Mouse (Mus musculus): ENCODE data around the gene Hsd3b7. TPM values are rescaled to one million over a fixed set of nuclear protein-coding genes. Genes with fewer than 3 reads are reported as not detected.

Gene Hsd3b7
- polyA plus RNA-seq (2015; fragmentation: Nextera tagmentation; extraction: Ambion mirVana) = 15.0 and 15.2 TPM in 2 replicates

DNA sequence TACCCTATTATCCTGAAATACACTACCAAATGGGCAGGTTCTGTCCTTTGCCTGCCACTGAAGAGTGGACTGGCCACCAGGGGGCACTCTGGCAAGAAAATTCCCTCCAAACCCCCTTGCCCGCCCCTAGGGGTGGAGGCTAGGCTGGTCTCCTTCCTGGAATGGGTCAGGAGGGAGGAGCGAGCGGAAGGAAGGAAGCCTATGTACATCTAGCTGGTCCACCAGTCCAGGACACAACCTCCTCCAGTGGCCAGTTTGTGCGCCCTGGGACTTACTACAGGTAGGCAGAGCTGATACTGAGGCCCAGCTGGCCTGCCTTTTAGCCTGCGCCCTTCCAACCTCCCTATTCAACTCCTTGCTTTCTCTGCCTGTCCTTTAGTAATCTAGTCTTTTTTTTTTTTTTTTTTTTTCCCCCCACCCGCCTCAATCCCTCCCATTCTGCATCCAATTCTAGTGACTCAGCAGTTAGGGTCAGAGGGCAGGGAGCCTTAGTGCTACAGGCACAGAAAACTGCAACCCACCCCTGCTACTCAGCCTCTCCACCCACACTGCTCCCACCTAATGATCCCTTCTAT is at the start of gene Hsd3b7:
Hsd3b7 (plus strand) TSS at position 170 of the 575 bp plus-strand sequence.
- Histone ChIP-seq H3K4me3 (peak within 1 kb of the TSS; percentile 27), H3K4me1 (peaks cover 12% of the 10 kb centered on the region; the same call in 1 of the 2 replicates), H3K9me3 (no peaks in the 10 kb centered on the region), H3K27ac (0 out of 2 replicates have a peak within 1 kb of the TSS, but pooled peaks have one; percentile 33), H3K9ac (peak within 1 kb of the TSS; percentile 51; the same call in 1 of the 2 replicates), H3K4me2 (peak within 1 kb of the TSS; percentile 52), H3K36me3 (peaks cover 83% of the 10 kb centered on the region), H3K27me3 (no peaks in the 10 kb centered on the region)
- peak; percentile 68 for ATAC-seq (ENCODE audit: insufficient number of reproducible peaks, insufficient read depth, low FRiP score, low TSS enrichment, low read depth)
- 32% methylated on average over 6 of the region's 6 CpGs for WGBS

DNA sequence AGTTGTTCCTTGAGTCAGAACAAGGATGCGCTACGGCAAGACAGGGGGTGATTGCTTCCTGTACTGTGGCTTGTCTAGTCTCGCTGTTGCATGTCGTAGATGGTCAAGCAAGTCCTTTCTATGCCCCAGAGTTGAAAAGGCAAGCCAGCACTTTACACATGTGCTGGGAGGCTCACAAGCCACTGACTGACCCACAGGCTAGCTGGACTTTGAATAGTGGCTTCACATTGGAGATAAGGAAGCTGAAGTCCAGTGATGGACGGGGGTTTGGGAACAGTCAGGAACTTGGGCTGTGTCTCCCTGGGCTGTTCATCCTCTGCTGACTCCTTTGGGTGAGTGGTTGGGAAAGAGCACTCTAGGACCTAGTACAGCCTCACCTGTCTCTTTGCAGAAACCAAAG is 48.8 kb upstream of the Hsd3b7 start:
- peaks cover 45% of the 10 kb centered on the region for H3K4me1 ChIP-seq
- 93% methylated on average over 5 of the region's 5 CpGs for WGBS
- no peaks in the 10 kb centered on the region for H3K9me3 ChIP-seq
- no peak overlapping the region; the same call in 1 of the 2 replicates for H3K4me3 ChIP-seq
- no peak for ATAC-seq (ENCODE audit: insufficient number of reproducible peaks, insufficient read depth, low FRiP score, low TSS enrichment, low read depth)
- peaks cover 88% of the 10 kb centered on the region for H3K36me3 ChIP-seq
- H3K9ac ChIP-seq = 0 out of 2 replicates have a peak overlapping the region, but pooled peaks have one; percentile 16
- H3K4me2 ChIP-seq = no peak overlapping the region
- H3K27me3 ChIP-seq = no peaks in the 10 kb centered on the region
- no peak overlapping the region for H3K27ac ChIP-seq

DNA sequence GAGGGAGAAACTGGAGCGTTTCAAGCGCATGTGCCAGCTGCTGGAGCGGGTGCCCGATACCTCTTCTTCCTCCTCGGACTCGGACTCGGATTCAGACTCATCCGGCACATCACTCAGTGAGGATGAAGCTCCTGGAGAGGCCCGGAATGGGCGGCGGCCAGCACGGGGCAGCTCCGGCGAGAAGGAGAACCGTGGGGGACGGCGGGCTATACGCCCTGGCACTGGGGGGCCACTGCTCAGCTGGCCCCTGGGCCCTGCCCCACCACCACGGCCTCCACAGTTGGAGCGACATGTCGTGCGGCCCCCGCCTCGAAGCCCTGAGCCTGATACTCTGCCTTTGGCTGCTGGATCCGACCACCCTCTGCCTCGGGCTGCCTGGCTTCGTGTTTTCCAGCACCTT is 48.3 kb upstream of the Hsd3b7 start:
- whole genome bisulfite sequencing = 95% methylated on average over 27 of the region's 27 CpGs
- Histone ChIP-seq H3K9me3 (no peaks in the 10 kb centered on the region), H3K4me3 (no peak overlapping the region; the same call in 1 of the 2 replicates), H3K27ac (no peak overlapping the region), H3K4me2 (no peak overlapping the region), H3K27me3 (no peaks in the 10 kb centered on the region), H3K9ac (0 out of 2 replicates have a peak overlapping the region, but pooled peaks have one; percentile 16), H3K4me1 (peaks cover 46% of the 10 kb centered on the region), H3K36me3 (peaks cover 93% of the 10 kb centered on the region)
- ATAC-seq (ENCODE audit: insufficient number of reproducible peaks, insufficient read depth, low FRiP score, low TSS enrichment, low read depth) = no peak

DNA sequence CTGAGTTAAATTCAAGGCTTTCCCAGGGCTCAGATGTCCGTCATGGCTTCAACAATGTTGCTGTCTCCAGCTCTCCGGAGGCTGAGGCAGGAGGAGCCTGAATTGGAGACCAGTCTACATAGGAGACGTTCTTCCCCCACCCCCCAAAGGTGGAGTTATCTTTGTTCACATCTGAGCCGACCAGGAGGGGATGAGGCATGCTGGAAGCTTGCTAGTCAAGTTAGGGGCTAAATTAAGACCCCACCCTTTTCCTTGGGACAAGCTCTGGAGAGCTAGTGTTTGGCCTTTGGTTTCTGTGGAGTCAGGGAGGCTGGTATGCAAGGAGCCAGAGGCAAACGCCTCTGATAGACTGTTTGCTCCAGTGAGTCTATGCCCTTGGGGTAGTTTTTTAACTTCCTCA is 47.2 kb upstream of the Hsd3b7 start:
- Histone ChIP-seq H3K9me3 (no peaks in the 10 kb centered on the region), H3K27ac (no peak overlapping the region), H3K4me3 (no peak overlapping the region), H3K4me1 (peaks cover 35% of the 10 kb centered on the region), H3K27me3 (no peaks in the 10 kb centered on the region), H3K4me2 (no peak overlapping the region), H3K9ac (peak overlapping the region; percentile 32; the same call in 1 of the 2 replicates), H3K36me3 (peaks cover 99% of the 10 kb centered on the region)
- 52% methylated on average over 5 of the region's 5 CpGs for WGBS
- no peak for ATAC-seq (ENCODE audit: insufficient number of reproducible peaks, insufficient read depth, low FRiP score, low TSS enrichment, low read depth)

DNA sequence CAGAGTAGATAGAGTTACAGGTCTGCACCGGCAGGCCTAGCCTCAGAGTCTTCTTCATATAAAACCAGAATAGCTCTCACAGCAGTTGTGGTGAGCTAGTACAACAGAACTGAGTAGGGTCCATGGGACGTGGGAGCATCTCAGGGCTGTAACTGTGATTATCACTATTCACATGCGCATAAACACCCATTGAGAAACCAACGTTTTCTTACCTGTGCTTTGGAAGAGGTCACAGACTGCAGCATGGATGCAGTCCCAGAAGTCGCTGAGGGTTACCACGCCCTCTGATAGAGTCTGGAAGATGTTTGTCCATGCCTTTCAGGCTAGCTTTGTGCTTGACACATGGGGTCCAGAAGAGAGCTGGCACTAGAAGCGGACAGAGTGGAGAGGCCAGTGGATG is 46.7 kb upstream of the Hsd3b7 start:
- Histone ChIP-seq H3K4me2 (no peak overlapping the region), H3K4me1 (peaks cover 36% of the 10 kb centered on the region), H3K4me3 (no peak overlapping the region), H3K36me3 (peaks cover 99% of the 10 kb centered on the region), H3K27ac (no peak overlapping the region), H3K9ac (0 out of 2 replicates have a peak overlapping the region, but pooled peaks have one; percentile 57), H3K9me3 (no peaks in the 10 kb centered on the region), H3K27me3 (no peaks in the 10 kb centered on the region)
- WGBS = 89% methylated on average over 7 of the region's 7 CpGs
- no peak for ATAC-seq (ENCODE audit: insufficient number of reproducible peaks, insufficient read depth, low FRiP score, low TSS enrichment, low read depth)

DNA sequence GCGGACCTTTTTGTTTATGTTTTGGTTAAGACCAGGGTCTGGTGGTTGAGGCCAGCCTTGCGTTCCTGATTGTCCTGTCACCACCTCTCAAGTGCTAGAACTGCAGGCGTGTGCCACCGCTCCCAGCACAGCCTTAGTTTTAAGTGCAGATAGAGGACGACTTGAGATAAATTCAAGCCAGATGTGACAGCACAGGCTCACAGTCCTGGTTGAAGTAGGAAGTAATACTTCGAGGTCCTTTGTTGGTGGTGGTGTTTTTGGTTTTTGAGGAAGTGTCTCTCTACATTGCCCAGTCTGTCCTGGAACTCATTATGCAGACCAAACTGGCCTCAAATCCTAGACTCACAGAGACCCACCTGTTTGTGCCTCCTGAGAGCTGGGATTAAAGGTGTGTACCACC is 40.7 kb upstream of the Hsd3b7 start:
- 16% methylated on average over 6 of the region's 6 CpGs for WGBS
- Histone ChIP-seq H3K27me3 (no peaks in the 10 kb centered on the region), H3K9ac (peak overlapping the region; percentile 44; the same call in 1 of the 2 replicates), H3K9me3 (no peaks in the 10 kb centered on the region), H3K4me3 (no peak overlapping the region), H3K27ac (peak overlapping the region; percentile 12; the same call in 1 of the 2 replicates), H3K4me1 (peaks cover 36% of the 10 kb centered on the region), H3K4me2 (0 out of 2 replicates have a peak overlapping the region, but pooled peaks have one; percentile 20), H3K36me3 (peaks cover 84% of the 10 kb centered on the region)
- ATAC-seq (ENCODE audit: insufficient number of reproducible peaks, insufficient read depth, low FRiP score, low TSS enrichment, low read depth) = no peak

DNA sequence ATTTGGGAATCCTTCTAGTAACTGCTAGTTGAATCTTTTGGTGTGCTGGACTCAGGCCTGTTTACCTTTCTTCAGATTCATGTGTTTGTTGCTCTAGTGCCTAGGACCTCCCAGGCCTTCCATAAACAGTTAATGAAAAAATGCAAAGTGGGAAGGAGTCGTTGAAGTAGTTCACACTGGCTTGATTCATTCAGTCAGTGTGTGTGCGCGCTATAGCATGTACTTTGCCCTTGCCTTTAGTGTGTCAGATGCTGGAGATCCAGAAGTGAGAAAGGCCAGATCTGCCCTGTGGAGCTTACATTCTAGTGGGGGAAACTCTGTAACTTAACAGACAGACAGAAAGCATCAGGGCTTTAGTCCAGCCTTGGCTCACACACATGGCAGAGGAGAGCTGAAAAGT is 39.9 kb upstream of the Hsd3b7 start:
- no peak overlapping the region for H3K4me3 ChIP-seq
- H3K27ac ChIP-seq = 0 out of 2 replicates have a peak overlapping the region, but pooled peaks have one; percentile 16
- no peaks in the 10 kb centered on the region for H3K9me3 ChIP-seq
- H3K4me1 ChIP-seq = peaks cover 36% of the 10 kb centered on the region
- peaks cover 84% of the 10 kb centered on the region for H3K36me3 ChIP-seq
- no peak overlapping the region for H3K4me2 ChIP-seq
- 88% methylated on average over 3 of the region's 3 CpGs for WGBS
- no peak overlapping the region for H3K9ac ChIP-seq
- no peaks in the 10 kb centered on the region for H3K27me3 ChIP-seq
- ATAC-seq (ENCODE audit: insufficient number of reproducible peaks, insufficient read depth, low FRiP score, low TSS enrichment, low read depth) = no peak

DNA sequence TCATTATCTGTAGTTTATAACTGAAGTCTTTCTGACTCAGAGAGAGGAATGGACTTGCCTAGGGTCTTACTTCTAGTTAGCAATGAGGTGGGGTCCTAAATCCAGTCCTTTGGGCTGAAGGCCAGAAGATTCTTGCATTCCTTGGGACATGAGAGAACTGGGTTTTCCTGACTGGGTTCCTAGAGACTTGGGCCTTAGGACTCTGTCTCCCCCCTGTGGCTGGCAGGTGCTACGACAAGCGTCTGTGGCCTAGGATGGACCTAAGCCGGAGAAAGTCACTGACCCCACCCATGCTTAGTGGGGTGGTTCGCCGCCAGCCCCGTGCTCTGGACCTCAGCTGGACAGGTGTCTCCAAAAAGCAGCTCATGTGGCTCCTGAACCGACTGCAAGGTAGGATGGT is 39.4 kb upstream of the Hsd3b7 start:
- no peak; the same call in 1 of the 2 replicates for ATAC-seq (ENCODE audit: insufficient number of reproducible peaks, insufficient read depth, low FRiP score, low TSS enrichment, low read depth)
- no peaks in the 10 kb centered on the region for H3K9me3 ChIP-seq
- H3K36me3 ChIP-seq = peaks cover 84% of the 10 kb centered on the region
- H3K4me3 ChIP-seq = no peak overlapping the region
- 43% methylated on average over 7 of the region's 7 CpGs for WGBS
- no peak overlapping the region for H3K9ac ChIP-seq
- H3K4me1 ChIP-seq = peaks cover 33% of the 10 kb centered on the region
- H3K27me3 ChIP-seq = no peaks in the 10 kb centered on the region
- H3K27ac ChIP-seq = no peak overlapping the region
- no peak overlapping the region for H3K4me2 ChIP-seq

DNA sequence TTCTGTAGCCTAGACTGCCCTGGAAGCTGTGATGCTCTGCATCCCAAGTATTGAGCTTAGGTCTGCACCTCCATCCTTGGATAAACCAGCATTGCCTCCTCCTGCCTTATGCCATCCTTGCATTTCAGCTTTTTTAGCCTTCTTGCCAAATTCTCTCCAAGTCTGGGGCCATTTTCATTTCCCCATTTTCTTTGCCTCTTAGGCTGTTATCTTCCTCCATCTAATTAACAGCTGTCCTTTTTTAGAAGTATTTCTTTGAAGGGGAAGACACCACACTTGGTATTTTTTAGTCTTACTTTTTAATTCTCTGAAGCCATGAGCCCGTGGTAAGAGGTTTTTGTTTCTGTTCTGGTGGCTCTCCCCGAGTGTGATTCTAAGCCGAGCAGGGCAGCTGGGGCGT is 36.8 kb upstream of the Hsd3b7 start:
- ATAC-seq (ENCODE audit: insufficient number of reproducible peaks, insufficient read depth, low FRiP score, low TSS enrichment, low read depth) = no peak
- WGBS = 86% methylated on average over 4 of the region's 4 CpGs
- no peak overlapping the region for H3K9ac ChIP-seq

DNA sequence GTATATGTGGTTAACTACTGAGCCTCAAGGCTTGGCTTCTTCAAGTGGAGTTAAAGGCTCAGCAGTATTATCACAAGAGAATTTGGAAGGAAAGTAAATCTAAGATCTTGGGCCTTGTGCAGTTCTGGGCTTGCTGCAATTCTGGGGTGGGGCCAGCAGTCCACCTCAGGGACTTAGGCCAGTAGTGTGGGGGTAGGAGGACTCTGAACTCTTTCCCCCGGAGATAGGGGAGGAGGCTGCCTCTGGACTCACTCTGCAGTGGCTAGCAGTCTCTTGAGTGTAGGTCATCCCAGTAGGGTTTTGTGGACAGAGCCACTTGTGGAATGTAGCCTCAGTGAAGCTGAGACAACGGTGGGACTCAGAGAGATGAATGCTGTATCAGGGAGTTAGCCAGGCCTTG is 34.6 kb upstream of the Hsd3b7 start:
- Histone ChIP-seq H3K9me3 (no peaks in the 10 kb centered on the region), H3K4me3 (no peak overlapping the region), H3K4me1 (peaks cover 25% of the 10 kb centered on the region), H3K27me3 (no peaks in the 10 kb centered on the region), H3K9ac (no peak overlapping the region), H3K27ac (no peak overlapping the region), H3K4me2 (no peak overlapping the region), H3K36me3 (peaks cover 72% of the 10 kb centered on the region)
- no peak for ATAC-seq (ENCODE audit: insufficient number of reproducible peaks, insufficient read depth, low FRiP score, low TSS enrichment, low read depth)
- 93% methylated on average over 2 of the region's 2 CpGs for WGBS

More for the DNA sequence above, 36.8 kb upstream of the Hsd3b7 start:
- no peaks in the 10 kb centered on the region for H3K9me3 ChIP-seq
- no peaks in the 10 kb centered on the region for H3K27me3 ChIP-seq
- peaks cover 83% of the 10 kb centered on the region for H3K36me3 ChIP-seq
- no peak overlapping the region for H3K4me3 ChIP-seq
- peaks cover 29% of the 10 kb centered on the region for H3K4me1 ChIP-seq
- no peak overlapping the region for H3K4me2 ChIP-seq
- no peak overlapping the region for H3K27ac ChIP-seq

DNA sequence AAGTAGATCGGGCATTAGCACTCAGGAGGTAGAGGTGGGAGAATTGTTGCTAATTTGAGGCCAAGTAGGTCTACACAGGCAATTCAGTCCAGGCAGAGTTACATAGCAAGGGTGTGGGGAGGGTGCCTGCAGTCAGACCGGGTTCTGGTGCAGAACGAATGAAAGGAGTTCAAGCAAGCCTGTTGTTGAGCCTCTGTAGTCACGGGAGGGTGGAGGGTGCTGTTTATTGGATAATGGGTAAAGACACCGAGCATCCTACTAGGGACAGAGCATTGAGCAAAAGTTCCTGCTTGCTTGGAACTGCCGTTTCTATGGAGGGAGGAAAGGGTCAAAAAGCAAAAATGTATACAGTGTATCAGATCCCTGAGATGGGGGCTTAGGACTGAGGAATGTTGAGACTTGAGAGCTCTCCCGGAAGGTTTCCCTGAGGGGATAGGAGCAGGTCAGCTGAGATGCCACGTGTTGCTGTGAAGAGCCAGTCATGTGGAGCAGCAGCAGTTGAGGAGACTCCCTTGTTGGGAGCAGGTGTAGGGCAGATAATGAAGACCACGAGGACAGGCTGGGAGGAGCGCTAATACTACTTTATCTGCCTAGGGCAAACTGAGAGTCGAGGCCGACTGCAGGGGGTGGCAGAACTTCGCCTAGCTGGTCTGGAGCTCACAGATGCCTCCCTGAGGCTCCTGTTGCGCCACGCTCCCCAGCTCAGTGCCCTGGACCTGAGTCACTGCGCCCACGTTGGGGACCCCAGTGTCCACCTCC is 33.4 kb upstream of the Hsd3b7 start:
- H3K27ac ChIP-seq = no peak overlapping the region
- WGBS = 68% methylated on average over 17 of the region's 17 CpGs
- H3K27me3 ChIP-seq = no peaks in the 10 kb centered on the region
- H3K4me1 ChIP-seq = peaks cover 27% of the 10 kb centered on the region
- H3K9ac ChIP-seq = no peak overlapping the region
- no peak overlapping the region for H3K4me3 ChIP-seq
- no peak for ATAC-seq (ENCODE audit: insufficient number of reproducible peaks, insufficient read depth, low FRiP score, low TSS enrichment, low read depth)
- H3K36me3 ChIP-seq = peaks cover 61% of the 10 kb centered on the region
- no peaks in the 10 kb centered on the region for H3K9me3 ChIP-seq
- no peak overlapping the region for H3K4me2 ChIP-seq

All from embryonic facial prominence, embryonic 13.5 days (tissue).